Mouse (Mus musculus) splenic B cell, adult 2 months (primary cell): ENCODE results near the gene Csnk1d.

Experiments used
- DNase-seq: peaks from one replicate; pipeline ENCODE4 v3.0.0-alpha.2; 2011; ENCODE audit warnings: low read depth, low spot score
- H3K27me3 ChIP-seq: 2 replicates; pipeline ENCODE4 v1.6.1; 2012; ENCODE audit warnings: mild to moderate bottlenecking, low read length, moderate library complexity, mixed read lengths; ENCODE audit not compliant: control insufficient read depth, poor library complexity, insufficient read depth, severe bottlenecking
- H3K36me3 ChIP-seq: 2 replicates; pipeline ENCODE4 v1.6.1; 2012; ENCODE audit warnings: mild to moderate bottlenecking, low read length, moderate library complexity, mixed read lengths; ENCODE audit not compliant: control insufficient read depth, poor library complexity, insufficient read depth, severe bottlenecking

The Csnk1d gene

DNA sequence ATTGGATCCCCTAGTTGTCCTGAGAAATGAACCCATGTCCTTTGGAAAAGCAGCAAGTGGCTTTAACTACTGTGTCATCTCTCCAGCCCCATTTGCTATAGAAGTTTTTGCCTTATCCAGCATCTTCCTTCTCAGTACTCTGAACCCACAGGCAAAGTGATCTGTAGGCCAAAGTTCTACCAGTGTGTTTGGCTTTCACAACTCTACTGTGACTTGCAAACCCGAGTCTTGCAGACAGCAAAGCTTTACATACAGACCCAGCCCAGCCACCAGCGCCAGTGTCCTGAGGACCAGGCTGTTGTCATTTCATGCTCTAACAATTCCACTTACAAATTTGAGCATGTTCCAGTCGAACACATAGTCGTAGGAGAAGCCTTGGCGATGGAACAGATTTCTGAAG lies 19.9 kb downstream of the Csnk1d start:
- DNase-seq: no peak
- H3K27me3 ChIP-seq: no peaks in the 10 kb centered on the region
- peaks cover 17% of the 10 kb centered on the region for H3K36me3 ChIP-seq

- DNase-seq: no peak
- no peaks in the 10 kb centered on the region for H3K27me3 ChIP-seq
- H3K36me3 ChIP-seq: peaks cover 20% of the 10 kb centered on the region
Measured at GRCm38 (mm10) chr11:120969742-120970141, 21.4 kb downstream of the Csnk1d start.

GRCm38 (mm10) chr11:120965587-120965986 lies 25.5 kb downstream of the Csnk1d start:
- peaks cover 18% of the 10 kb centered on the region for H3K36me3 ChIP-seq
- no peaks in the 10 kb centered on the region for H3K27me3 ChIP-seq
- no peak for DNase-seq

DNA sequence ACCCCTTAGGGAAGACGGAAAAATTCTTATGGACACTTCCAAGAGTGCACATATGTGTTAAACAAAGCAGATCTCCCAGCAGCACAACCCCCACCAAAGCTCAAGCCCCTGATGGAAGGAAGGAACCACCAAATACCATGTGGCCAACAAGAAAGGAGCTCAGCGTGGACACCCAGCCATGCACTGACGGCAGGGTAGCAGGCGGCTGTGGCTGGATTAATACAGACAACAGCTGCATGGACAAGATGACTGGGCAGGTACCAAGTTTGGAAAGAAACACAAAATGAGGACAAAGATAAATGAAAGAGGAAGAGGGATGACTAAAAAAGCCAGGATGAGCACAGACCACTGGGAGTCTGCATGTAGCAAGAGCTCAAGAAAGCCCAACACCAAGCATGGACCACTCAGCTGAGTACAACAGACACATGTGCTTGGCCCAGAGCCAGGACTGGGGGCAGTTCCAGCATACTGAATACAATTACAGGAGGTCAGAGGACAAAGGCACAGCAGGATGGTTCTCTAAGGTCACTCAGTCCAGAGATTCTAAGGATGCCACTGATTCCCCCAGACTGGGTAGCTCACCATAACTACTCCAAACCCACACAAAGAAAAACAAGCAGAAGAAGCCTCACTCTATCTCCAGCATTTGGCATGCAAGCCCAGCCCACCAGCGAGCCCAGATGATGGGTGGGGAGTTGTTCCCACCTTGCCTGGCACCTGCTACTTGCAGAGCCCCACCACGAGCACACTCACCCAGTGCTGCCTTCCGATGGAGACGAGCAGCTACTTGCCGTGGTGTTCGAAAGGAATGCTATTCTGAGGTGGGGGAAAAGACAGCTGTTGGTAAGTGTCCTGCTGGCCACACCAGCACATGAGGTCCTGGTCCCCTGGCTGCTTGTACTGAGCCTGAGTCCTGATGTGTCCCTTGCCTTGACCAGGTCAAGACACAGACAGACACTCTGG lies 26.7 kb downstream of the Csnk1d start:
- no peak for DNase-seq
- H3K27me3 ChIP-seq: no peaks in the 10 kb centered on the region
- peaks cover 16% of the 10 kb centered on the region for H3K36me3 ChIP-seq

DNA sequence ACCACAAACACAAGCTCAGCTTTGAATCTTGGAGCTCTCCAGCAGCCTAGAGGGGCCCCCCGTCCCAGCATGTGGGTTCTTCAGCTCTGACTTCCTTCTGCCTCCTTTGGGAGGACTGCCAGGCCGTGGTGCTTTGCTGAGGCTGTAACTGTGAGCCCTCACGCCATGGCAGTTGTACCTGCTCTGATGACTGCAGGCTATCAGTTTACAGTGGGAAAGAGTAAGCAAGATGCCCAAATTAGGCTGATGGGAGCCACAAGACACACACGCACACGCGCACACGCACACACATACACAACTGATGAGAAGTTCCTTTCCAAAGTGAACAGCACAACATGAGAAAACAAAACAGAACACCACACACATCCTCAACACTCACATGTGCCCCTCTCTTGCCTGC lies 28.2 kb downstream of the Csnk1d start:
- no peaks in the 10 kb centered on the region for H3K27me3 ChIP-seq
- no peak for DNase-seq
- H3K36me3 ChIP-seq: peaks cover 13% of the 10 kb centered on the region

DNA sequence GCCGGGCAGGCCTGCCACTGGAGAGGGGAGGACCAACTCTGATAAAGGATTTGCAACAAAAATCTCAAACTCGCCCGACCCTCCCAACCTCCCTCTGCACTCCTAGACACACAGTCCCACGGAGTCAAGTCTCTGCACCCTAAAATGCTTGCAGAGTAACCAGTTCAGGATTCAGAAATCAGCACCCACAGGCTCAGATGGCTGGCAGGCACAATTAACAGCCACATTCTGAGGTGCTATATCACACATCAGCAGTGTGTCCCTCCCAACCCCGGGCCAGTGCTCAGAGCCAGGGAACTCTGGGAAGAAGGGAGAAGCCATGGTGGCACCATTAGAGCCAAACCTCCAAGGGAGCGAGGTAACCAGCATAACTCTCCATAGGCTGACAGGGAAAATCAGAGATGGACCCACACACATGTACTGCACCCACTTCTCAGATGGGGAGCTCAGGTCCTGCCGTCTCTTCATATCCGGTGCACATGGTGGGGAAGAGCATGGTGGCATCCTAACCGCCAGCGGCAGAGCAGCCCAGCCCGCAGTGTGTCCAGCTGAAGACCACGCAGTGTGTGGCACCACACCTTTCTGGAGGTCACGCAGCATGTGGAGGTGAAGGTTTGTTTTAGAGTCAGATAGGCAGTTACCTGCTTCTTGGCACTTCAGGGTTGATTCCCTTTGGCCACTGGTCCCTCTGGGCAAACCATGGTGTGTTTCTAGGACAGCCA lies 28.9 kb downstream of the Csnk1d start:
- peaks cover 11% of the 10 kb centered on the region for H3K36me3 ChIP-seq
- DNase-seq: no peak
- H3K27me3 ChIP-seq: no peaks in the 10 kb centered on the region

DNA sequence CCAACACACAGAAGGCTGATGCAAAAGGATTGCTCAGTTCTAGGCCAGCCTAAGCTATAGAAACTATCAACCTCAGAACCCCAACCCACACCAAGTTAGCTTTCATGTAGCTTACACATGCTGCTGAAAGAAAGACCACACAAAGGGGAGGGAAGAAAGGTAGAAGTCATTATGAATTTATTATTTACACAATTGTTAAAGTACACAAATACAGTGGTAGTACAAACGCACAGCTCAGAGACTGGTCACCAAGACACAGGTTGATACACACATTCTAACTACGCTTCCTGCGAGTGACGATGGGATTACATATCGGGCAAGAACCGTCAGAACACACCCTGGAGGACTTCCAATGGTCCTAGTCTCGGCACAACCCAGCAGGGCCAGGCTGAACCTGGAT lies 29.5 kb downstream of the Csnk1d start:
- Histone ChIP-seq H3K36me3 (peaks cover 8% of the 10 kb centered on the region), H3K27me3 (no peaks in the 10 kb centered on the region)
- no peak for DNase-seq

- no peaks in the 10 kb centered on the region for H3K27me3 ChIP-seq
- no peak for DNase-seq
- H3K36me3 ChIP-seq: peaks cover 5% of the 10 kb centered on the region; the same call in 1 of the 2 replicates
Measured at GRCm38 (mm10) chr11:120960248-120960647, 30.9 kb downstream of the Csnk1d start.

- peaks cover 1% of the 10 kb centered on the region; the same call in 1 of the 2 replicates for H3K36me3 ChIP-seq
- no peak for DNase-seq
Measured at GRCm38 (mm10) chr11:120959564-120959963, 31.6 kb downstream of the Csnk1d start.

DNA sequence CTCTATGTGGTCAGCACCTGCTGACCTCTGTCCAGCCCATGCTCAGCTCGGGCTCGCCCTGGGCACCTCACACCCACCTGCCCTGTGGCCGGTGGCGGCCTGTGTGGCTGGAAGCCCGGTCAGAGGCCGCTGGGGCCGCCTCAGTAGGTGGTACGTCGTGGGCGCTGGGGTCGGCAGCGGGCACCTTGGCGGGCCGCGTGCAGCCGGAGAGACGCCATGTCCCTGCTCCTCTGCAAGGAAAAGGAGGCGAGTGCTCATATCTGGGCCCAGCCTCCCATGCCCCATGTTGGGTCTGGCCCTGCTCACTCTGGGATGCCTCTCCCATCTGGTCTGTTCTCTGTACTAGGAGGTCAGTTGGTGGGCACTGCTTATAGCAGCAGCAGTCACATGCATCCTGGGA lies 32.1 kb downstream of the Csnk1d start:
- Histone ChIP-seq H3K36me3 (no peaks in the 10 kb centered on the region; the same call in 1 of the 2 replicates), H3K27me3 (no peaks in the 10 kb centered on the region)
- DNase-seq: no peak

More at GRCm38 (mm10) chr11:120959564-120959963, 31.6 kb downstream of the Csnk1d start:
- H3K27me3 ChIP-seq: no peaks in the 10 kb centered on the region

GRCm38 (mm10) chr11:120957731-120958257 lies 33.3 kb downstream of the Csnk1d start:
- no peaks in the 10 kb centered on the region; the same call in 1 of the 2 replicates for H3K36me3 ChIP-seq
- H3K27me3 ChIP-seq: no peaks in the 10 kb centered on the region
- no peak for DNase-seq

GRCm38 (mm10) chr11:120957052-120957451 lies 34.1 kb downstream of the Csnk1d start:
- no peaks in the 10 kb centered on the region; the same call in 1 of the 2 replicates for H3K36me3 ChIP-seq
- no peak for DNase-seq
- no peaks in the 10 kb centered on the region for H3K27me3 ChIP-seq

- DNase-seq: no peak
- Histone ChIP-seq H3K27me3 (no peaks in the 10 kb centered on the region), H3K36me3 (no peaks in the 10 kb centered on the region)
Measured at GRCm38 (mm10) chr11:120955701-120956100, 35.4 kb downstream of the Csnk1d start.

DNA sequence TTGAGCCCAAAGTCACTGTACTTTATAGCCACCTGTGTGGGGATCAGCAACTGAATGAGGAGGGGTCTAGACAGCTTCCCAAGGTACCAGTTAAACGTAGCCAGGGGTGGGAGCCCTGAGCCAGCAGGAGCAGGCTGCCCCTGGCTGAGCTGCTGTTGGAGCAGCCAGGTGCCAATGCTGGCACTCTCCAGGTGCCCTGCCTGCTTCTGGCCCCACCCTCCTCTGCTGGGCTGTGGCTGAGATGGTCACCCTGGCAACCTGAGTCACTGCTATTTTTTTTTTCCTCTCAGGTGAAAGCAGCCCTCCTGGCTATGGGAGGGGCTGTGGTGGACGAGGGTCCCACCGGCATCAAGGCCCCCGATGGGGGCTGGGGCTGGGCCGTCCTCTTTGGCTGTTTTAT lies 36.2 kb downstream of the Csnk1d start:
- DNase-seq: no peak
- no peaks in the 10 kb centered on the region for H3K36me3 ChIP-seq
- H3K27me3 ChIP-seq: no peaks in the 10 kb centered on the region
